Mouse (Mus musculus): ENCODE results near the gene Eefsec. TPM values are rescaled to one million over a fixed set of nuclear protein-coding genes. Genes with fewer than 3 reads are reported as not detected.
A peak's percentile ranks its signal among the peaks of the same experiment; 100 is the strongest.

The Eefsec gene
- total RNA-seq (2021) = 1 to 10 TPM; 6.8 TPM
- long read RNA-seq, experiment 1, transcript Eefsec-201 (7 exons, 2,679 nt) = major isoform, 7 of 7 reads
- long read RNA-seq, experiment 1, partial matches to known transcripts = 0 of 7 reads
- long read RNA-seq, experiment 1, other reads (novel, unspliced or antisense) = 0 of 7 reads
- long read RNA-seq, experiment 2, transcript Eefsec-201 (7 exons, 2,679 nt) = major isoform, 12 of 14 reads
- long read RNA-seq, experiment 2, partial matches to known transcripts = 0 of 14 reads
- long read RNA-seq, experiment 2, other reads (novel, unspliced or antisense) = 2 of 14 reads

- peak; percentile 65 to 73 for DNase-seq
Observed at GRCm38 (mm10) chr6:88446063-88447002, at the start of gene Eefsec. Gene Eefsec, minus strand, starts transcription at chr6:88446539.

GRCm38 (mm10) chr6:88493712-88494111 lies 47.4 kb upstream of the Eefsec start:
- no peak for DNase-seq
- intact Hi-C loops (cut with DNase I) = loop anchor here (10.0 kb wide), 1 partner anchor 379 kb away; no protein-coding TSS in a partner anchor

More at GRCm38 (mm10) chr6:88446063-88447002, at the start of gene Eefsec:
- intact Hi-C loops (cut with DNase I) = loop anchor here (1.0 kb wide), 1 partner anchor 18 kb away; no protein-coding TSS in a partner anchor

GRCm38 (mm10) chr6:88490629-88491354 lies 44.5 kb upstream of the Eefsec start:
- intact Hi-C loops (cut with DNase I) = loop anchor here (10.0 kb wide), 1 partner anchor 376 kb away; no protein-coding TSS in a partner anchor
- DNase-seq = no peak

- intact Hi-C loops (cut with DNase I) = loop anchor here (10.0 kb wide), 1 partner anchor 375 kb away; no protein-coding TSS in a partner anchor
- no peak for DNase-seq
Observed at GRCm38 (mm10) chr6:88489834-88490233, 43.5 kb upstream of the Eefsec start.

- no peak for DNase-seq
- intact Hi-C loops (cut with DNase I) = no loop called here
Observed at GRCm38 (mm10) chr6:88489026-88489425, 42.7 kb upstream of the Eefsec start.

- intact Hi-C loops (cut with DNase I) = no loop called here
- no peak for DNase-seq
Observed at GRCm38 (mm10) chr6:88486893-88487292, 40.6 kb upstream of the Eefsec start.

- DNase-seq = no peak
Observed at GRCm38 (mm10) chr6:88485378-88485777, 39.0 kb upstream of the Eefsec start.

GRCm38 (mm10) chr6:88483913-88484312 lies 37.6 kb upstream of the Eefsec start:
- intact Hi-C loops (cut with DNase I) = no loop called here
- no peak for DNase-seq

More at GRCm38 (mm10) chr6:88485378-88485777, 39.0 kb upstream of the Eefsec start:
- intact Hi-C loops (cut with DNase I) = no loop called here

GRCm38 (mm10) chr6:88483111-88483510 lies 36.8 kb upstream of the Eefsec start:
- DNase-seq = no peak
- intact Hi-C loops (cut with DNase I) = no loop called here

GRCm38 (mm10) chr6:88480421-88480820 lies 34.1 kb upstream of the Eefsec start:
- intact Hi-C loops (cut with DNase I) = no loop called here
- DNase-seq = no peak

GRCm38 (mm10) chr6:88469878-88470277 lies 23.5 kb upstream of the Eefsec start:
- intact Hi-C loops (cut with DNase I) = no loop called here

GRCm38 (mm10) chr6:88465181-88465920 lies 19.0 kb upstream of the Eefsec start, which contains the start of gene Ruvbl1:
Gene Ruvbl1, plus strand, starts transcription at chr6:88465409.
- DNase-seq = peak; percentile 77 to 87
- intact Hi-C loops (cut with DNase I) = no loop called here

More at GRCm38 (mm10) chr6:88469878-88470277, 23.5 kb upstream of the Eefsec start:
- DNase-seq = no peak

- DNase-seq = no peak
- intact Hi-C loops (cut with DNase I) = no loop called here
Observed at GRCm38 (mm10) chr6:88454545-88454944, 8.2 kb upstream of the Eefsec start.

- intact Hi-C loops (cut with DNase I) = no loop called here
- DNase-seq = no peak
Observed at GRCm38 (mm10) chr6:88447454-88447853, 1.1 kb upstream of the Eefsec start.

- intact Hi-C loops (cut with DNase I) = loop anchor here (1.0 kb wide), 1 partner anchor 19 kb away; no protein-coding TSS in a partner anchor
- DNase-seq = no peak
Observed at GRCm38 (mm10) chr6:88445661-88446060, 678 bp downstream of the Eefsec start.

- DNase-seq = no peak
- intact Hi-C loops (cut with DNase I) = no loop called here
Observed at GRCm38 (mm10) chr6:88444076-88444750, 2.1 kb downstream of the Eefsec start.

GRCm38 (mm10) chr6:88443446-88443845 lies 2.9 kb downstream of the Eefsec start:
- intact Hi-C loops (cut with DNase I) = no loop called here
- DNase-seq = no peak

GRCm38 (mm10) chr6:88442551-88442950 lies 3.8 kb downstream of the Eefsec start:
- intact Hi-C loops (cut with DNase I) = no loop called here
- no peak for DNase-seq

- DNase-seq = no peak
- intact Hi-C loops (cut with DNase I) = no loop called here
Observed at GRCm38 (mm10) chr6:88439056-88439455, 7.3 kb downstream of the Eefsec start.

All from gastrocnemius, postnatal 36 days (tissue).